Mouse (Mus musculus): Measurements from ENCODE around the gene Cdh22. TPM values are rescaled to one million over a fixed set of nuclear protein-coding genes. Genes with fewer than 3 reads are reported as not detected.
A peak's percentile ranks its signal among the peaks of the same experiment; 100 is the strongest.

Gene Cdh22
- polyA plus RNA-seq, 1 experiment from 2014 or later, result 2.8 TPM

GRCm38 (mm10) chr2:165217361-165218149, 17.1 kb downstream of the Cdh22 start:
- DNase-seq (ENCODE audit: extremely low spot score, low spot score), result no peak
- WGBS, result 93% methylated on average over 16 of the region's 16 CpGs
- Histone ChIP-seq H3K9me3 (no peaks in the 10 kb centered on the region), H3K27me3 (ENCODE audit: poor library complexity, severe bottlenecking) (peaks cover 98% of the 10 kb centered on the region), H3K4me1 (peaks cover 72% of the 10 kb centered on the region), H3K36me3 (replicated peaks) (no peaks in the 10 kb centered on the region), H3K27ac (0 out of 2 replicates have a peak overlapping the region, but pooled peaks have one; percentile 65), H3K4me3 (no peak overlapping the region)

GRCm38 (mm10) chr2:165215103-165215951, 19.3 kb downstream of the Cdh22 start:
- peak; percentile 83 for DNase-seq (ENCODE audit: extremely low spot score, low spot score)
- Histone ChIP-seq H3K4me3 (peak overlapping the region; percentile 39), H3K9me3 (no peaks in the 10 kb centered on the region), H3K36me3 (replicated peaks) (no peaks in the 10 kb centered on the region), H3K27me3 (ENCODE audit: poor library complexity, severe bottlenecking) (peaks cover 100% of the 10 kb centered on the region), H3K4me1 (peaks cover 78% of the 10 kb centered on the region), H3K27ac (peak overlapping the region; percentile 87)
- 4% methylated on average over 39 of the region's 39 CpGs for WGBS

- Histone ChIP-seq H3K4me3 (peak overlapping the region; percentile 35), H3K4me1 (peaks cover 61% of the 10 kb centered on the region), H3K27ac (peak overlapping the region; percentile 74), H3K27me3 (ENCODE audit: poor library complexity, severe bottlenecking) (peaks cover 98% of the 10 kb centered on the region), H3K36me3 (replicated peaks) (no peaks in the 10 kb centered on the region), H3K9me3 (no peaks in the 10 kb centered on the region)
- DNase-seq (ENCODE audit: extremely low spot score, low spot score), result peak; percentile 32
- under 1% methylated on average over 20 of the region's 20 CpGs for WGBS
Observed at GRCm38 (mm10) chr2:165211426-165212079, 23.1 kb downstream of the Cdh22 start.

GRCm38 (mm10) chr2:165210948-165211347, 23.7 kb downstream of the Cdh22 start:
- Histone ChIP-seq H3K36me3 (replicated peaks) (no peaks in the 10 kb centered on the region), H3K4me3 (peak overlapping the region; percentile 35), H3K27me3 (ENCODE audit: poor library complexity, severe bottlenecking) (peaks cover 98% of the 10 kb centered on the region), H3K4me1 (peaks cover 54% of the 10 kb centered on the region), H3K9me3 (no peaks in the 10 kb centered on the region), H3K27ac (0 out of 2 replicates have a peak overlapping the region, but pooled peaks have one; percentile 48)
- under 1% methylated on average over 15 of the region's 15 CpGs for WGBS
- DNase-seq (ENCODE audit: extremely low spot score, low spot score), result peak; percentile 37

GRCm38 (mm10) chr2:165207689-165208088, 27.0 kb downstream of the Cdh22 start:
- DNase-seq (ENCODE audit: extremely low spot score, low spot score), result no peak
- WGBS, result 73% methylated on average over 11 of the region's 11 CpGs
- H3K4me1 ChIP-seq, result peaks cover 43% of the 10 kb centered on the region
- no peak overlapping the region for H3K27ac ChIP-seq
- no peak overlapping the region for H3K4me3 ChIP-seq
- H3K27me3 ChIP-seq (ENCODE audit: poor library complexity, severe bottlenecking), result peaks cover 96% of the 10 kb centered on the region
- no peaks in the 10 kb centered on the region for H3K9me3 ChIP-seq
- no peaks in the 10 kb centered on the region for H3K36me3 ChIP-seq (replicated peaks)

- H3K27me3 ChIP-seq (ENCODE audit: poor library complexity, severe bottlenecking), result peaks cover 95% of the 10 kb centered on the region
Observed at GRCm38 (mm10) chr2:165207086-165207485, 27.6 kb downstream of the Cdh22 start.

GRCm38 (mm10) chr2:165205486-165205885, 29.2 kb downstream of the Cdh22 start:
- DNase-seq (ENCODE audit: extremely low spot score, low spot score), result no peak
- no peaks in the 10 kb centered on the region for H3K36me3 ChIP-seq (replicated peaks)
- H3K4me1 ChIP-seq, result peaks cover 43% of the 10 kb centered on the region
- H3K4me3 ChIP-seq, result no peak overlapping the region
- H3K27me3 ChIP-seq (ENCODE audit: poor library complexity, severe bottlenecking), result peaks cover 94% of the 10 kb centered on the region
- 79% methylated on average over 6 of the region's 6 CpGs for WGBS
- H3K27ac ChIP-seq, result peak overlapping the region; percentile 16; the same call in 1 of the 2 replicates
- no peaks in the 10 kb centered on the region for H3K9me3 ChIP-seq

More at GRCm38 (mm10) chr2:165207086-165207485, 27.6 kb downstream of the Cdh22 start:
- Histone ChIP-seq H3K4me3 (no peak overlapping the region), H3K27ac (no peak overlapping the region), H3K36me3 (replicated peaks) (no peaks in the 10 kb centered on the region), H3K4me1 (peaks cover 43% of the 10 kb centered on the region), H3K9me3 (no peaks in the 10 kb centered on the region)
- WGBS, result 83% methylated on average over 4 of the region's 4 CpGs
- no peak for DNase-seq (ENCODE audit: extremely low spot score, low spot score)

- no peaks in the 10 kb centered on the region for H3K9me3 ChIP-seq
- no peak overlapping the region; the same call in 1 of the 2 replicates for H3K27ac ChIP-seq
- DNase-seq (ENCODE audit: extremely low spot score, low spot score), result no peak
- no peaks in the 10 kb centered on the region for H3K36me3 ChIP-seq (replicated peaks)
- 53% methylated on average over 7 of the region's 7 CpGs for WGBS
- peaks cover 43% of the 10 kb centered on the region for H3K4me1 ChIP-seq
- peaks cover 94% of the 10 kb centered on the region for H3K27me3 ChIP-seq (ENCODE audit: poor library complexity, severe bottlenecking)
- no peak overlapping the region for H3K4me3 ChIP-seq
Observed at GRCm38 (mm10) chr2:165204931-165205330, 29.7 kb downstream of the Cdh22 start.

GRCm38 (mm10) chr2:165201761-165202751, 32.6 kb downstream of the Cdh22 start:
- H3K27ac ChIP-seq, result peak overlapping the region; percentile 82
- DNase-seq (ENCODE audit: extremely low spot score, low spot score), result peak; percentile 65
- H3K4me3 ChIP-seq, result peak overlapping the region; percentile 45
- H3K27me3 ChIP-seq (ENCODE audit: poor library complexity, severe bottlenecking), result peaks cover 96% of the 10 kb centered on the region
- peaks cover 8% of the 10 kb centered on the region for H3K9me3 ChIP-seq
- peaks cover 47% of the 10 kb centered on the region for H3K4me1 ChIP-seq
- 4% methylated on average over 28 of the region's 28 CpGs for WGBS
- H3K36me3 ChIP-seq (replicated peaks), result no peaks in the 10 kb centered on the region

GRCm38 (mm10) chr2:165197546-165197945, 37.1 kb downstream of the Cdh22 start:
- H3K36me3 ChIP-seq (replicated peaks), result no peaks in the 10 kb centered on the region
- 50% methylated on average over 6 of the region's 6 CpGs for WGBS
- no peak for DNase-seq (ENCODE audit: extremely low spot score, low spot score)
- peaks cover 98% of the 10 kb centered on the region for H3K27me3 ChIP-seq (ENCODE audit: poor library complexity, severe bottlenecking)
- 0 out of 2 replicates have a peak overlapping the region, but pooled peaks have one; percentile 30 for H3K27ac ChIP-seq
- H3K9me3 ChIP-seq, result peaks cover 8% of the 10 kb centered on the region
- no peak overlapping the region for H3K4me3 ChIP-seq
- H3K4me1 ChIP-seq, result peaks cover 53% of the 10 kb centered on the region

GRCm38 (mm10) chr2:165195411-165196182, 39.1 kb downstream of the Cdh22 start:
- Histone ChIP-seq H3K27me3 (ENCODE audit: poor library complexity, severe bottlenecking) (peaks cover 80% of the 10 kb centered on the region), H3K4me3 (peak overlapping the region; percentile 37), H3K27ac (peak overlapping the region; percentile 66), H3K9me3 (peaks cover 8% of the 10 kb centered on the region), H3K36me3 (replicated peaks) (no peaks in the 10 kb centered on the region), H3K4me1 (peaks cover 33% of the 10 kb centered on the region)
- peak; percentile 34 for DNase-seq (ENCODE audit: extremely low spot score, low spot score)
- WGBS, result 6% methylated on average over 32 of the region's 32 CpGs

All from forebrain, embryonic 10.5 days (tissue).